Comparison of ENCODE assay signal across 26 mouse cellular contexts in genomic region chr3:146927311-146928015, GRCm38 (mm10).
"Had no signal": no experiment of that assay in that cellular context is flagged by ENCODE, and none has a peak within 500 bp of the region (broad histone marks: within the 10 kb centered on the region; RNA-seq: fewer than 3 reads in every experiment).

No protein-coding gene starts in this region.

- H3K27me3 ChIP-seq: heart, embryonic 13.5 days; heart, embryonic 15.5 days; hindbrain, embryonic 12.5 days; intestine, embryonic 15.5 days; limb, embryonic 13.5 days; limb, embryonic 15.5 days; liver, embryonic 12.5 days had no signal

- H3K9me3 ChIP-seq: heart, embryonic 13.5 days; heart, embryonic 15.5 days; hindbrain, embryonic 10.5 days; hindbrain, embryonic 12.5 days; intestine, embryonic 15.5 days; limb, embryonic 13.5 days; limb, embryonic 15.5 days; liver, embryonic 12.5 days had no signal

- H3K9ac ChIP-seq: heart, embryonic 13.5 days; heart, embryonic 15.5 days; hindbrain, embryonic 12.5 days; hindbrain, embryonic 14.5 days; intestine, embryonic 15.5 days; limb, embryonic 13.5 days; limb, embryonic 15.5 days; liver, embryonic 12.5 days; liver, embryonic 14.5 days had no signal

- H3K36me3 ChIP-seq: heart, embryonic 15.5 days; hindbrain, embryonic 10.5 days; intestine, embryonic 15.5 days; limb, embryonic 13.5 days; limb, embryonic 15.5 days; liver, embryonic 12.5 days had no signal

- ATAC-seq: hindbrain, embryonic 16.5 days; inflammation-experienced regulatory T-cells, adult 6 months; intestine, embryonic 15.5 days; intestine, postnatal 0 days; liver, embryonic 12.5 days had no signal

- H3K27ac ChIP-seq: heart, adult 2 months; heart, embryonic 13.5 days; heart, embryonic 15.5 days; hindbrain, embryonic 10.5 days; hindbrain, embryonic 12.5 days; hindbrain, embryonic 14.5 days; intestine, embryonic 15.5 days; limb, embryonic 13.5 days; limb, embryonic 15.5 days; liver, embryonic 12.5 days; liver, embryonic 14.5 days had no signal

- H3K4me2 ChIP-seq: heart, embryonic 11.5 days; heart, embryonic 13.5 days; heart, embryonic 15.5 days; hindbrain, embryonic 12.5 days; hindbrain, embryonic 14.5 days; intestine, embryonic 15.5 days; limb, embryonic 13.5 days; limb, embryonic 15.5 days; liver, embryonic 12.5 days had no signal

- H3K4me1 ChIP-seq: heart, embryonic 13.5 days; heart, embryonic 15.5 days; hindbrain, embryonic 10.5 days; hindbrain, embryonic 12.5 days; intestine, embryonic 15.5 days; limb, embryonic 13.5 days; limb, embryonic 15.5 days; liver, embryonic 12.5 days had no signal

- DNase-seq: gastrocnemius, postnatal 14 days; gastrocnemius, postnatal 36 days; heart, adult 2 months; heart, postnatal 14 days; heart, postnatal 36 days; kidney, adult 18-20 months; kidney, adult 8-10 months; kidney, postnatal 10 days; kidney, postnatal 25 days; layer of hippocampus, adult 9-11 months; layer of hippocampus, postnatal 36 days; left cerebral cortex, postnatal 4 days had no signal

- H3K4me3 ChIP-seq: heart, adult 2 months; heart, embryonic 13.5 days; heart, embryonic 15.5 days; hindbrain, embryonic 10.5 days; hindbrain, embryonic 12.5 days; intestine, embryonic 15.5 days; limb, embryonic 13.5 days; limb, embryonic 15.5 days; liver, embryonic 12.5 days had no signal
